21 mouse cellular contexts compared by ENCODE assay signal in genomic region chrX:42320424-42320823, GRCm38 (mm10).
DNase-seq lines count a peak whose midpoint lies in the region; ATAC-seq and TF ChIP-seq lines count a peak whose summit lies in the region.
"Had no signal": no experiment of that assay in that cellular context is flagged by ENCODE, and none has a peak within 500 bp of the region (broad histone marks: within the 10 kb centered on the region; RNA-seq: fewer than 3 reads in every experiment).

No protein-coding gene starts in this region.

- no peak for TF ChIP-seq POLR2A in brain, embryonic 14.5 days (IDR thresholded peaks at IDR 0.05; ENCODE audit: borderline replicate concordance, extremely low read depth, insufficient read depth, insufficient read length, poor library complexity, severe bottlenecking)

- H3K27ac ChIP-seq in midbrain, embryonic 10.5 days (replicated peaks), result peak overlapping the region; percentile 59; the same call in 1 of the 2 replicates
- H3K27ac ChIP-seq in midbrain, embryonic 15.5 days, result no peak overlapping the region
- no peak overlapping the region for H3K27ac ChIP-seq in limb, embryonic 10.5 days
- H3K27ac ChIP-seq: heart, adult 2 months had no signal

- H3K9ac ChIP-seq in midbrain, embryonic 15.5 days, result no peak overlapping the region
- H3K9ac ChIP-seq: liver, postnatal 0 days had no signal

- no peaks in the 10 kb centered on the region for H3K27me3 ChIP-seq in midbrain, embryonic 10.5 days (ENCODE audit: low read depth, poor library complexity, severe bottlenecking)
- H3K27me3 ChIP-seq in midbrain, embryonic 15.5 days (replicated peaks), result no peaks in the 10 kb centered on the region
- H3K27me3 ChIP-seq in limb, embryonic 10.5 days (ENCODE audit: low read depth, poor library complexity, severe bottlenecking), result no peaks in the 10 kb centered on the region

- DNase-seq in heart, postnatal 10 days, result peak; percentile 2 to 4
- no peak for DNase-seq in heart, adult 18-20 months
- peak; percentile 16 for DNase-seq in midbrain, embryonic 10.5 days (ENCODE audit: low spot score)
- peak; percentile 52 for DNase-seq in brain, embryonic 14.5 days (ENCODE audit: low read depth)
- peak; percentile 25 for DNase-seq in limb, embryonic 10.5 days (ENCODE audit: low spot score)
- DNase-seq in kidney, adult 11 months, result no peak
- DNase-seq: adrenal gland, postnatal 14 days; cerebellum, adult 11-12 months; cerebellum, postnatal 14 days; heart, adult 2 months; heart, postnatal 4 days; kidney, adult 9 months; kidney, postnatal 25 days; left cerebral cortex, postnatal 4 days; liver, postnatal 0 days; right cerebral cortex, adult 18-20 months; spleen, adult 18-20 months; thymus, postnatal 25 days had no signal

- peaks cover 24% of the 10 kb centered on the region for H3K4me1 ChIP-seq in midbrain, embryonic 10.5 days
- H3K4me1 ChIP-seq in midbrain, embryonic 15.5 days, result 0 out of 2 replicates have a peak, but pooled peaks cover 4% of the 10 kb centered on the region
- H3K4me1 ChIP-seq in limb, embryonic 10.5 days, result 0 out of 2 replicates have a peak, but pooled peaks cover 2% of the 10 kb centered on the region

- no peaks in the 10 kb centered on the region for H3K36me3 ChIP-seq in midbrain, embryonic 10.5 days
- no peaks in the 10 kb centered on the region for H3K36me3 ChIP-seq in midbrain, embryonic 15.5 days (replicated peaks)
- H3K36me3 ChIP-seq in limb, embryonic 10.5 days, result no peaks in the 10 kb centered on the region

- no peak overlapping the region for H3K4me3 ChIP-seq in midbrain, embryonic 10.5 days
- no peak overlapping the region for H3K4me3 ChIP-seq in midbrain, embryonic 15.5 days
- H3K4me3 ChIP-seq in limb, embryonic 10.5 days, result no peak overlapping the region
- H3K4me3 ChIP-seq: heart, adult 2 months had no signal

- no peaks in the 10 kb centered on the region for H3K9me3 ChIP-seq in midbrain, embryonic 10.5 days (replicated peaks)
- no peaks in the 10 kb centered on the region for H3K9me3 ChIP-seq in midbrain, embryonic 15.5 days
- H3K9me3 ChIP-seq in limb, embryonic 10.5 days (replicated peaks), result no peaks in the 10 kb centered on the region

- H3K4me2 ChIP-seq in midbrain, embryonic 15.5 days, result no peak overlapping the region

- no peak for ATAC-seq in midbrain, embryonic 15.5 days (replicated peaks)
- ATAC-seq: activated CD4-positive, CD25-positive, alpha-beta regulatory T cell, adult 4 months; forebrain, embryonic 16.5 days; liver, postnatal 0 days had no signal

- 33% methylated on average over 5 of the region's 5 CpGs for WGBS in midbrain, embryonic 10.5 days
- WGBS in midbrain, embryonic 15.5 days, result 37% methylated on average over 5 of the region's 5 CpGs
- 54% methylated on average over 5 of the region's 5 CpGs for WGBS in limb, embryonic 10.5 days

- no peak for TF ChIP-seq CTCF in brain, embryonic 14.5 days (IDR thresholded peaks at IDR 0.05; ENCODE audit: borderline replicate concordance, extremely low read depth, insufficient read depth, insufficient read length)

- intact Hi-C loops in heart, postnatal 10 days (cut with DNase I), result no loop called here

Comparison
In these comparisons a context has a peak if more than half of its experiments do, and no peak if none do; other contexts are left out.
1. DNase-seq: peak in heart, postnatal 10 days (2 of 2), midbrain, embryonic 10.5 days (single experiment), brain, embryonic 14.5 days (single experiment) and limb, embryonic 10.5 days (single experiment); none in heart, adult 18-20 months (0 of 2) and kidney, adult 11 months (single experiment).